Mouse (Mus musculus) stomach, postnatal 0 days (tissue): Measurements from ENCODE around the gene Gm9821.

Source experiments
- CTCF ChIP-seq: IDR thresholded peaks from 2 replicates; pipeline ENCODE4 v1.5.1; 2016; ENCODE audit warnings: antibody characterized with exemption, low read depth, mild to moderate bottlenecking, moderate library complexity
- EP300 ChIP-seq: optimal IDR thresholded peaks from 2 replicates; pipeline ENCODE3; 2016; ENCODE audit warnings: antibody characterized with exemption

- TF ChIP-seq CTCF (no peak), EP300 (no peak)
These were observed 20.1 kb upstream of the Gm9821 start for GRCm38 (mm10) chr2:91925442-91925841.
